Mouse (Mus musculus) forebrain, embryonic 13.5 days (tissue): ENCODE measurements around the gene Asb16. TPM values are rescaled to one million over a fixed set of nuclear protein-coding genes. Genes with fewer than 3 reads are reported as not detected.

Experiments
- ATAC-seq: fragments of 200-750 bp; cut with Nextera tagmentation; 2 replicates; pipeline ENCODE4 v1.8.0; 2017
- H3K27ac ChIP-seq: fragments of 300-500 bp; sonication (generic); 2 replicates; pipeline ENCODE4 v1.5.1; 2015; ENCODE audit warnings: inconsistent platforms, mild to moderate bottlenecking, moderate library complexity
- H3K27me3 ChIP-seq: fragments of 300-500 bp; sonication (generic); 2 replicates; pipeline ENCODE4 v1.6.1; 2015; ENCODE audit warnings: mild to moderate bottlenecking, inconsistent platforms
- H3K36me3 ChIP-seq: fragments of 300-500 bp; sonication (generic); 2 replicates; pipeline ENCODE4 v1.6.1; 2015; ENCODE audit warnings: mild to moderate bottlenecking, inconsistent platforms; ENCODE audit not compliant: poor library complexity, severe bottlenecking
- H3K4me1 ChIP-seq: fragments of 300-500 bp; sonication (generic); 2 replicates; pipeline ENCODE4 v1.6.1; 2015; ENCODE audit warnings: inconsistent platforms
- H3K4me2 ChIP-seq: fragments of 300-500 bp; sonication (generic); 2 replicates; pipeline ENCODE4 v1.6.1; 2015; ENCODE audit warnings: inconsistent platforms, mild to moderate bottlenecking, moderate library complexity
- H3K4me3 ChIP-seq: fragments of 300-500 bp; sonication (generic); 2 replicates; pipeline ENCODE4 v1.5.1; 2015; ENCODE audit warnings: mild to moderate bottlenecking, inconsistent platforms
- H3K9ac ChIP-seq: fragments of 300-500 bp; sonication (generic); 2 replicates; pipeline ENCODE4 v1.6.1; 2015; ENCODE audit warnings: mild to moderate bottlenecking, inconsistent platforms
- H3K9me3 ChIP-seq: fragments of 300-500 bp; sonication (generic); replicated peaks from 2 replicates; pipeline ENCODE4 v1.6.1; 2016; ENCODE audit warnings: inconsistent platforms
- WGBS: fragments of 180-500 bp; shearing (Covaris S2); methylation state at CpG from one replicate; pipeline ENCODE4 v1.1.7; 2015; 5-methylcytosine and 5-hydroxymethylcytosine counted together
- polyA plus RNA-seq: library from polyadenylated mRNA; unstranded; fragments of >200 nt; fragmentation: Nextera tagmentation; extraction: Ambion mirVana; gene quantifications from 2 replicates; pipeline ENCODE4 v1.2.1, GENCODE M21; 2015

Gene Asb16
- polyA plus RNA-seq, 1 experiment from 2014 or later: not detected

DNA sequence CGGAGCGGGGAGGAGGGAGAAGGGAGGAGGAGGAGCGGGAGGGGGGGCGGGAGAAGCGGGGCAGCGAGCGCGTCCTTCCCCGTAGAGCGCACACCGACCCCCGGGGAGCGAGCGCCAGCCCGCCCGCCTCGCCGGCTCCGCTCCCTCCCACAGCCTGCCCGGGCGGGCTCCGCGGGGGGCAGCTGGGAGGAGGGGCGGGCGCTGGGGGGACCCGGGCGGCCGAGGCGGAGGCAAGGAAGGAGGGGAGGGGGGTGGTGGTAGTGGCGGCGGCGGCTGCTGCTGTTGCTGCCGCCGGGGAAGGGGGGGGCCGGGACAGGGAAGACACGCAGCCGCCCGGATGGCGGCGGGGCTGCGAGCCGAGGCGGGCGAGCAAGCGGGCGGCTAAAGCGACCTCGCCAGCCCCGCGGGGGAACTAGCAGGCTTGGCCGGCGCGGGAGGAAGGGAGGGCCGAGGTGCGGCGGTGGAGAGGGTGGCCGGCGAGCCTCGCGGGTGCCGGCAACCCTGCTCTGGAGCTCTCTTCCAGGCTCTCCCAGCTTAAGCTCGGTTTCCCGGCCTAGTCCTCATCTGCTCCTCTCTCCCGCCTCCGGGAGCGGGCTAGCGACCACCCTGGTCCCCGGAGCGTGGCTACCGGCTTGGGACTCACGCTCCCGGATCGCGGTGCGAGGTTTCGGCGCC, 49.5 kb downstream of the Asb16 start:
- peak overlapping the region; percentile 100 for H3K9ac ChIP-seq
- H3K4me3 ChIP-seq: peak overlapping the region; percentile 98
- peaks cover 23% of the 10 kb centered on the region for H3K36me3 ChIP-seq
- H3K27me3 ChIP-seq: no peaks in the 10 kb centered on the region
- peaks cover 25% of the 10 kb centered on the region for H3K4me1 ChIP-seq
- no peaks in the 10 kb centered on the region for H3K9me3 ChIP-seq
- peak overlapping the region; percentile 74 for H3K4me2 ChIP-seq
- ATAC-seq: peak; percentile 41
- peak overlapping the region; percentile 99 for H3K27ac ChIP-seq
- 0% methylated on average over 30 of the region's 77 CpGs for WGBS

- ATAC-seq: no peak
- WGBS: 1% methylated on average over 52 of the region's 84 CpGs
Measured at GRCm38 (mm10) chr11:102318576-102319409, 50.2 kb downstream of the Asb16 start.

GRCm38 (mm10) chr11:102319410-102319792, 50.9 kb downstream of the Asb16 start, which contains the start of gene Ubtf:
Gene Ubtf (minus strand): TSS chr11:102319742.
- peaks cover 25% of the 10 kb centered on the region for H3K4me1 ChIP-seq
- WGBS: under 1% methylated on average over 25 of the region's 25 CpGs
- H3K9ac ChIP-seq: peak within 1 kb of the TSS; percentile 100
- peak within 1 kb of the TSS; percentile 98 for H3K4me3 ChIP-seq
- H3K36me3 ChIP-seq: peaks cover 10% of the 10 kb centered on the region
- peak within 1 kb of the TSS; percentile 74 for H3K4me2 ChIP-seq
- H3K27ac ChIP-seq: peak within 1 kb of the TSS; percentile 99
- no peaks in the 10 kb centered on the region for H3K9me3 ChIP-seq
- H3K27me3 ChIP-seq: no peaks in the 10 kb centered on the region
- ATAC-seq: peak; percentile 43

More at GRCm38 (mm10) chr11:102318576-102319409, 50.2 kb downstream of the Asb16 start:
- Histone ChIP-seq H3K4me1 (peaks cover 25% of the 10 kb centered on the region), H3K9ac (peak overlapping the region; percentile 100), H3K36me3 (peaks cover 16% of the 10 kb centered on the region), H3K27me3 (no peaks in the 10 kb centered on the region), H3K9me3 (no peaks in the 10 kb centered on the region), H3K4me3 (peak overlapping the region; percentile 98), H3K27ac (peak overlapping the region; percentile 99), H3K4me2 (peak overlapping the region; percentile 74)

- Histone ChIP-seq H3K36me3 (peaks cover 2% of the 10 kb centered on the region; the same call in 1 of the 2 replicates), H3K4me3 (peak overlapping the region; percentile 98), H3K9me3 (no peaks in the 10 kb centered on the region), H3K9ac (peak overlapping the region; percentile 100), H3K4me1 (peaks cover 22% of the 10 kb centered on the region), H3K27me3 (no peaks in the 10 kb centered on the region), H3K4me2 (peak overlapping the region; percentile 74), H3K27ac (peak overlapping the region; percentile 99)
- ATAC-seq: peak; percentile 60
- WGBS: under 1% methylated on average over 38 of the region's 38 CpGs
Measured at GRCm38 (mm10) chr11:102319941-102320685, 51.6 kb downstream of the Asb16 start.

DNA sequence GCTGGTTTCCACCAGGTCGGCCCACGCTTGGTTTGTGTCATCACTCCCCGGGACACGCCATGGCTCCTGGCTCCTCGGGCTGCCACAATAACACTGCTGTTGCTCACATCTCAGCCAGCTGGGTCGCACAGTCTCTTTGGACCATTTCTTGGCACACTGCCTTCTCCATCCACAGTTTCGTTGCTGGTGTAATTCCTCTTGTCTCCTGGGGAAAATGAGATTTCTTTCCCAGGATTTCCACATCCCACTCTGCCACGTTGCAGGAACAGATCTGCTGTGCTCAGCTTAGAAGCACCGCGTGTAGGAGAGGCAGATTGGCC, 52.1 kb downstream of the Asb16 start:
- peak overlapping the region; percentile 99 for H3K27ac ChIP-seq
- H3K4me1 ChIP-seq: peaks cover 17% of the 10 kb centered on the region
- H3K9me3 ChIP-seq: no peaks in the 10 kb centered on the region
- no peaks in the 10 kb centered on the region for H3K36me3 ChIP-seq
- H3K27me3 ChIP-seq: no peaks in the 10 kb centered on the region
- H3K9ac ChIP-seq: peak overlapping the region; percentile 100
- WGBS: 11% methylated on average over 10 of the region's 10 CpGs
- H3K4me2 ChIP-seq: peak overlapping the region; percentile 74
- H3K4me3 ChIP-seq: peak overlapping the region; percentile 98
- ATAC-seq: peak; percentile 27

GRCm38 (mm10) chr11:102321931-102322330, 53.4 kb downstream of the Asb16 start:
- WGBS: 82% methylated on average over 6 of the region's 6 CpGs
- Histone ChIP-seq H3K36me3 (no peaks in the 10 kb centered on the region), H3K9me3 (no peaks in the 10 kb centered on the region), H3K4me1 (peaks cover 8% of the 10 kb centered on the region), H3K4me3 (no peak overlapping the region), H3K9ac (no peak overlapping the region), H3K27me3 (no peaks in the 10 kb centered on the region), H3K4me2 (no peak overlapping the region), H3K27ac (no peak overlapping the region)
- ATAC-seq: no peak

DNA sequence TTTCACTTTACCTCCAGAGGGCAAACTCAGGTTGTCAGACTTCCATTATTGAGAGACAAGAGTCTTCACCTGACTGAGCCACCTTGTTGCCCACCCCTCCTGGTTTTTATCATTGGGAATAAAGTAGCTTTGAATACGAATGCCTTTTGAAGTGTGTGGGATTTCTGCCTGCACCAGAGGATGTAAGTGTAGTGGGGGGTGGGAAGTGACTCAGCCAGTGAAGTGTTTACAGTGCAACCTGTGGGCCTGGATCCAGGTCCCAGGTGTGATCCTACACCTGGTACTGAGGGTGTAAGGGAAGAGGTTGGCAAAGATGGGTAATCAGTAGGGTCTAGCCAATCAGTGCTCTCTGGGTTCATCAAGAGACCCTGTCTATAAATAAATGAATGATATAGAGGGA, 55.0 kb downstream of the Asb16 start:
- WGBS: 84% methylated on average over 1 of the region's 1 CpGs
- no peak for ATAC-seq

DNA sequence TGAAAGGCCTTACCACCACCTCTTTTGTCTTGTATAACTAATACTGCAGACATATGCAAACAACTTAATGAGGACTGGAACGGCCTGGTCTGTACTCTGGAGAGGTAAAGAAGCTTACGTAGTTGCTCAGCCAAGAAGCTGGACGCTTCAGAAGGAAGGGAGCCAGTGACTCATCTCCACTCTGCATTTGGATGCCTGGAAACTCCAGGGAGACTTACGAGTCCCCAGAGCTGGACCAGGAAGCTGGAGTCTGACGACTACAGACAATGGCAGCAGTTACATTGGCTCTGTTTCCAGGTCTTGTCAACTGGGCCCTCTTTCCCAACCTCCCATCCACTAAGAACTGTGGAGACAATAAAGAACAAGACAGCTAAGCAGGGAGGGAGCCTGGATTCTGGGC, 58.7 kb downstream of the Asb16 start:
- no peak for ATAC-seq
- Histone ChIP-seq H3K36me3 (no peaks in the 10 kb centered on the region), H3K4me3 (no peak overlapping the region)

More for the DNA sequence above, 55.0 kb downstream of the Asb16 start:
- H3K4me3 ChIP-seq: no peak overlapping the region
- no peak overlapping the region for H3K4me2 ChIP-seq
- peaks cover 8% of the 10 kb centered on the region for H3K4me1 ChIP-seq
- no peak overlapping the region for H3K9ac ChIP-seq
- no peaks in the 10 kb centered on the region for H3K36me3 ChIP-seq
- no peaks in the 10 kb centered on the region for H3K27me3 ChIP-seq
- H3K9me3 ChIP-seq: no peaks in the 10 kb centered on the region
- no peak overlapping the region for H3K27ac ChIP-seq

DNA sequence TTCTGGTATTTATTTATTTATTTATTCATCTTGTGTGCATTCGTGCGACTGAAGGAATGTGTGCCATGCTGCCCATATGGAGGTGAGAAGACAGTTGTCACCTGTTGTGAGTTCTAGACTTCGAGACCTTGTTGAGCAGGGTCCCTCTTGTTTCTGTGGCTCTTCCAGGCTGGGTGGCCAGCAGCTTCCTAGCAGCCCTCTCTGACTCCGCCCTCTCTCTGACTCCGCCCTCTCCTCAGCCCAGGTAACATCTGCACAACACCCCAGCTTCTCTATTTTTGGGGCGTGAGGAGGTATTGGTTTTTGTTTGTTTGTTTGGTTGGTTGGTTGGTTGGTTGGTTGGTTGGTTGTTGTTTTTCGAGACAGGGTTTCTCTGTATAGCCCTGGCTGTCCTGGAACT, 59.3 kb downstream of the Asb16 start:
- no peak overlapping the region for H3K4me2 ChIP-seq
- H3K27ac ChIP-seq: no peak overlapping the region
- 93% methylated on average over 7 of the region's 7 CpGs for whole genome bisulfite sequencing
- ATAC-seq: no peak
- no peaks in the 10 kb centered on the region for H3K4me1 ChIP-seq
- H3K9ac ChIP-seq: no peak overlapping the region
- no peaks in the 10 kb centered on the region for H3K27me3 ChIP-seq
- H3K4me3 ChIP-seq: no peak overlapping the region
- no peaks in the 10 kb centered on the region for H3K9me3 ChIP-seq
- H3K36me3 ChIP-seq: no peaks in the 10 kb centered on the region

More for the DNA sequence above, 58.7 kb downstream of the Asb16 start:
- no peaks in the 10 kb centered on the region for H3K9me3 ChIP-seq
- H3K4me2 ChIP-seq: no peak overlapping the region
- no peaks in the 10 kb centered on the region for H3K27me3 ChIP-seq
- H3K9ac ChIP-seq: no peak overlapping the region
- H3K4me1 ChIP-seq: no peaks in the 10 kb centered on the region
- no peak overlapping the region for H3K27ac ChIP-seq
- 68% methylated on average over 5 of the region's 5 CpGs for WGBS
